Mouse (Mus musculus) spleen, adult 2 months (tissue): ENCODE results near the gene Myh6.

ENCODE experiments used
- CTCF ChIP-seq: fragments of 200-500 bp; IDR thresholded peaks from 2 replicates; pipeline ENCODE4 v1.5.1; 2011; ENCODE audit warnings: mild to moderate bottlenecking, inconsistent platforms; ENCODE audit not compliant: insufficient read depth, insufficient read length, insufficient replicate concordance; ENCODE audit errors: extremely low read depth
- POLR2A ChIP-seq: fragments of 200-500 bp; IDR thresholded peaks from 2 replicates; pipeline ENCODE4 v1.6.1; 2011; ENCODE audit warnings: low read depth, low read length, inconsistent platforms

GRCm38 (mm10) chr14:54992196-54992595, 25.5 kb upstream of the Myh6 start:
- TF ChIP-seq CTCF = no peak
- TF ChIP-seq POLR2A = no peak
